Mouse (Mus musculus): ENCODE measurements at regions not wholly inside any gene's neighbourhood (a gene's known extent, or its start where the extent isn't known, plus 50 kb on each side); places are given as distances from the start of the nearest gene placed in this dataset.

DNA sequence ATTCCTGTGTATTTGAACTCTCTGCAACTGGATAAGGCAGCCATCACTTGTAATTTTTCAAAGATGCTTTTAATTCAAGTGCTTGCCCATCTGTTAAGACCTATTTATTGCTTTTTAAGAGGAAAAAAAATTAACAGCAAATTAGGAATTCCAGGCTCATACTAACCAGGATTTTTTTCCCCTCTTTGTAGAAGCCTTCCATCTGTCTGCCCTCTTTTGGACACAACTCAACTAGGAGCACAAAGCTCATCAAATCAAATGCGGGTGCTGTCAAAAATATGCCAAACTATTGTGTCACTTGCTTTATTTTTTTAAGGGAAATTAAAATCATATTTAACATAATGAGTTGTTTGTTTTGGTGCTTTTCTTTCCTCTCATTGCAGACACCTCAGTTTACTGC lies 55.6 kb upstream of the Gm6657 start:
- Histone ChIP-seq H3K4me2 (no peak overlapping the region), H3K4me3 (no peak overlapping the region), H3K9me3 (no peaks in the 10 kb centered on the region), H3K27ac (replicated peaks) (no peak overlapping the region), H3K36me3 (no peaks in the 10 kb centered on the region), H3K4me1 (replicated peaks) (no peaks in the 10 kb centered on the region), H3K27me3 (no peaks in the 10 kb centered on the region), H3K9ac (no peak overlapping the region)
- WGBS = 82% methylated on average over 1 of the region's 1 CpGs
- ATAC-seq (ENCODE audit: low FRiP score, low read depth) = no peak
